Mouse (Mus musculus) MEL (cell line): ENCODE data around the gene Scfd2.

Experiments
- CHD2 ChIP-seq: IDR thresholded peaks from 2 replicates; pipeline ENCODE4 v1.6.1; 2011; ENCODE audit warnings: low read length, improper control_type of control experiment
- CTCF ChIP-seq, 3 experiments: IDR thresholded peaks in 2 of 3; conservative IDR thresholded peaks in 1 of 3; 2 replicates each; pipeline ENCODE4 v1.5.1; 2011 to 2012; ENCODE audit warnings: low read length in 3 of 3, low read depth in 2 of 3, mild to moderate bottlenecking in 2 of 3, improper control_type of control experiment in 1 of 3, inconsistent platforms in 1 of 3, mixed read lengths in 1 of 3, moderate library complexity in 1 of 3; ENCODE audit not compliant: control insufficient read depth in 1 of 3, insufficient read depth in 1 of 3, poor library complexity in 1 of 3, severe bottlenecking in 1 of 3
- EP300 ChIP-seq, 2 experiments: IDR thresholded peaks; 2 replicates each; pipeline ENCODE4 v1.6.1; 2011; ENCODE audit warnings: improper control_type of control experiment in 2 of 2, low read length in 2 of 2, low read depth in 1 of 2, mild to moderate bottlenecking in 1 of 2
- MAX ChIP-seq: IDR thresholded peaks from 2 replicates; pipeline ENCODE4 v1.6.1; 2011; ENCODE audit warnings: low read length, improper control_type of control experiment
- MAZ ChIP-seq: IDR thresholded peaks from 2 replicates; pipeline ENCODE4 v1.6.1; 2012; ENCODE audit warnings: low read depth, mild to moderate bottlenecking, inconsistent platforms, low read length, improper control_type of control experiment
- POLR2A ChIP-seq, 2 experiments: IDR thresholded peaks; 2 replicates each; pipeline ENCODE4 v1.6.1; 2011 to 2012; ENCODE audit warnings: low read length in 2 of 2, mild to moderate bottlenecking in 2 of 2, control low read depth in 1 of 2, improper control_type of control experiment in 1 of 2, low read depth in 1 of 2, moderate library complexity in 1 of 2; ENCODE audit not compliant: control insufficient read depth in 1 of 2, insufficient read depth in 1 of 2, poor library complexity in 1 of 2
- ZNF384 ChIP-seq: IDR thresholded peaks from 2 replicates; pipeline ENCODE4 v1.6.1; 2012; ENCODE audit warnings: low read depth, mild to moderate bottlenecking, inconsistent platforms, low read length, improper control_type of control experiment

DNA sequence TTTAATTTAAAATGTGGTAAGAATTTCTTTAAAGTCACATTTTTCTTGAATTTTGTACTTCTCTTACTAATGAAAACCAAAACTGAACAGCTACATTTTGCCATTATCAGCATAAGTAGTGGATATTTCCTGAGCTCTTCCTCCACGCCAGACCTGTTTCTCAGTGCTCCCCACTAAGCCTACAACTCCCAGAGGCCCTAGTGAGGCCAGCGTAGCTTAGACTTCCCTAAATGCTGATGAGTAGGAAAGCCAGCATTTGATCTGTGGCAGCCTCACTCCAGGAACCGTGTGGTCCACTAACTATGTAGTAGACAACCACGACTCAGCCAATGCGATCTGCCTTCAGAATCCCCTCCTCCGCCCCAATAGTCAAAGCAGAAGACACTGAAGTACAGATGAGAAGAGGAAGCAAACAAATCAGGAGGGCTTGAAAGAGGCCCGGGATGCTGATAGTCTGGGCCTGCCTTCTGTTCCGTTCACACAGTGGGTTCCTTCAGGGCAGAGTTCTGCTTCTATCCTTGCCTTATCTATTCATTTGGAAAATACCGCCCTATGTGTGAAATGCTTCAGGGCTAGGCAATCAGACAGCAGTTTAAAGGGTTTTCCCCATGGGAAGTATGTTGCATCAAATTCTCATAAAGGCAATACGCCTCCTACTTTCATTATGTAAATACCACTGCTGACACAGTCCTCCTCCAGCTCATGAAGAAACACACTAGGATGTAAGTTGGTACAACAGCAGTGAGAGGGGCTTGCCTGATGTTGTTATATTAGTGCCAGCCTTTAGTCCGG, 183.3 kb downstream of the Scfd2 start:
- TF ChIP-seq ZNF384 (no peak), CTCF (IDR thresholded peaks at IDR 0.05 in 2 of 3, conservative IDR thresholded peaks at IDR 0.05 in 1 of 3; ENCODE audit: control insufficient read depth in 1 of 3, insufficient read depth in 1 of 3, low read depth in 2 of 3, low read length in 3 of 3, poor library complexity in 1 of 3, severe bottlenecking in 1 of 3) (no peak), CHD2 (no peak), EP300 (IDR thresholded peaks at IDR 0.05; ENCODE audit: low read depth in 1 of 2, low read length in 2 of 2) (no peak), MAZ (no peak), MAX (no peak), POLR2A (IDR thresholded peaks at IDR 0.05; ENCODE audit: control insufficient read depth in 1 of 2, insufficient read depth in 1 of 2, low read depth in 1 of 2, low read length in 2 of 2, poor library complexity in 1 of 2) (no peak)
